Mouse (Mus musculus) forebrain, embryonic 12.5 days (tissue): Measurements from ENCODE around the gene Acin1. TPM values are rescaled to one million over a fixed set of nuclear protein-coding genes. Genes with fewer than 3 reads are reported as not detected.

ENCODE experiments used
- ATAC-seq: fragments of 200-750 bp; cut with Nextera tagmentation; 2 replicates; pipeline ENCODE4 v1.8.0; 2017; ENCODE audit warnings: moderate TSS enrichment; ENCODE audit not compliant: low FRiP score
- H3K27ac ChIP-seq: fragments of 300-500 bp; sonication (generic); 2 replicates; pipeline ENCODE4 v1.5.1; 2016; ENCODE audit warnings: mild to moderate bottlenecking
- H3K27me3 ChIP-seq: fragments of 300-500 bp; sonication (generic); 2 replicates; pipeline ENCODE4 v1.6.1; 2016; ENCODE audit warnings: mild to moderate bottlenecking
- H3K36me3 ChIP-seq: fragments of 300-500 bp; sonication (generic); replicated peaks from 2 replicates; pipeline ENCODE4 v1.6.1; 2016; ENCODE audit warnings: mild to moderate bottlenecking
- H3K4me1 ChIP-seq: fragments of 300-500 bp; sonication (generic); 2 replicates; pipeline ENCODE4 v1.6.1; 2016
- H3K4me2 ChIP-seq: fragments of 300-500 bp; sonication (generic); 2 replicates; pipeline ENCODE4 v1.6.1; 2016; ENCODE audit warnings: mild to moderate bottlenecking, moderate library complexity
- H3K4me3 ChIP-seq: fragments of 300-500 bp; sonication (generic); replicated peaks from 2 replicates; pipeline ENCODE4 v1.5.1; 2016; ENCODE audit warnings: mild to moderate bottlenecking
- H3K9ac ChIP-seq: fragments of 300-500 bp; sonication (generic); 2 replicates; pipeline ENCODE4 v1.6.1; 2016; ENCODE audit warnings: mild to moderate bottlenecking
- H3K9me3 ChIP-seq: fragments of 300-500 bp; sonication (generic); 2 replicates; pipeline ENCODE4 v1.6.1; 2016
- WGBS: fragments of 180-500 bp; shearing (Covaris S2); methylation state at CpG from one replicate; pipeline ENCODE4 v1.1.7; 2016; 5-methylcytosine and 5-hydroxymethylcytosine counted together
- polyA plus RNA-seq: library from polyadenylated mRNA; unstranded; fragments of >200 nt; fragmentation: Nextera tagmentation; extraction: Ambion mirVana; gene quantifications from 2 replicates; pipeline ENCODE4 v1.2.1, GENCODE M21; 2016

Acin1 gene
- polyA plus RNA-seq, 1 experiment from 2014 or later = 188 TPM

DNA sequence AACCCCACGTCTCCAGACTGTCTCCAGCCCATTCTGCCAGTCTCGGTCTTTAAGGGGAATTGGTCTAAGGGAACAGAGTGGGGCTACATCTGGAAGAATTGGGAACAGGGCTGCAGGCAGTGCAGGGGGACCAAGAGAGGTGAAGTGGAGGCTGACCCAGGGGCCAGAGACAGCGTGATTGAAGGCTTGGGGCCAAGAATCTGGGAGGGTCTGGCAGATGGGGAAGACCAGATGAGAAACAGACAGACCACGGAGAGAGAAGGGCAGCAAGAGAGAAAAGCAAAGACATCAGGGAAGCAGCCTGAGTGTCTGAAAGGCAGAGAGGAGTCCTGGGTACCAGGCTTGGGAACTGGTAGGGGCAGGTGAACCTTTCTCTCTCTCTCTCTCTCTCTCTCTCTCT is 46.6 kb downstream of the Acin1 start:
- H3K9ac ChIP-seq = peak overlapping the region; percentile 96
- ATAC-seq = no peak
- H3K4me3 ChIP-seq = peak overlapping the region; percentile 84
- H3K4me1 ChIP-seq = peaks cover 22% of the 10 kb centered on the region
- no peaks in the 10 kb centered on the region for H3K27me3 ChIP-seq
- 0 out of 2 replicates have a peak overlapping the region, but pooled peaks have one; percentile 8 for H3K27ac ChIP-seq
- H3K9me3 ChIP-seq = no peaks in the 10 kb centered on the region
- peak overlapping the region; percentile 97 for H3K4me2 ChIP-seq
- WGBS = 19% methylated on average over 4 of the region's 4 CpGs
- peaks cover 61% of the 10 kb centered on the region for H3K36me3 ChIP-seq

DNA sequence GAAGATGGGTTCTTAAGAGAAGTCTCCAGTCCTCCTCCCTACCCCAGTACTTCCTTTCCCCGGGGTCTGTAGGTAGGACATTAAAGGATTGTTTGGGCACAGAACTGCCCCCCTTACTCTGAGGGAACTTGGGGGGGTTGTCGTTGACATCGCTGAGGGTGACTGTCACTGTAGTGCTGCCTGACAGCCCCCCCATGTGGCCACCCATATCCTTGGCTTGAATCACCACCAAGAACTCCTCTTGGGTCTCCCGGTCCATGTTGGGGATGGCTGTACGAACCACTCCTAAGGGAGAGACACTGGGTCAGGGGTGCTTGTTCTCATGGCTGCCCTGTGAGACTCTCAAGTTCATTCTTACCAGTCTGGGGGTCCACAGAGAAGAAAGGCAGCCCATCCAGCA is 48.5 kb downstream of the Acin1 start:
- H3K36me3 ChIP-seq = peaks cover 61% of the 10 kb centered on the region

DNA sequence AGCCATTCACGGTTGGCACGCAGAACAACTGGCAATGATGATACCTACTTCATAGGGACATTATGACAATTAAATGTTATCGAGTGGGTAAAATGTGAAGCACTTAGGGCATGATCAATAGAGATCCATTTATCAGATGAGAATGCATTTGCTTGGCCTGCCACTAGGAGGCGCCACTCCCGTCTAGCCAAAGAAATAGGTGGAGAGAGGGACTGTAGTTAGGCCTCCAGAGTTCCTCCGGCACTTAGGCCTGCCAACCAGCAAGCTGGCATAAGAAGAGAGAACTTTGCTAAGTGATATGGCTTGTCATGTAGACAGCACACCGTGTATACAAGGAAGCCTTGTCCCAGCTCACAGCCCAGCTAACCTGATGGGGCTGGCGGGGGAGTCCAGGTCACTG is 49.8 kb downstream of the Acin1 start:
- Histone ChIP-seq H3K36me3 (peaks cover 62% of the 10 kb centered on the region), H3K27me3 (no peaks in the 10 kb centered on the region), H3K4me3 (no peak overlapping the region), H3K4me2 (no peak overlapping the region), H3K27ac (no peak overlapping the region), H3K9me3 (no peaks in the 10 kb centered on the region), H3K4me1 (peaks cover 22% of the 10 kb centered on the region), H3K9ac (no peak overlapping the region)
- no peak for ATAC-seq
- 50% methylated on average over 8 of the region's 8 CpGs for WGBS

More for the DNA sequence above, 48.5 kb downstream of the Acin1 start:
- Histone ChIP-seq H3K4me1 (peaks cover 22% of the 10 kb centered on the region), H3K27me3 (no peaks in the 10 kb centered on the region), H3K4me2 (no peak overlapping the region), H3K9ac (no peak overlapping the region), H3K4me3 (no peak overlapping the region), H3K27ac (no peak overlapping the region), H3K9me3 (no peaks in the 10 kb centered on the region)
- no peak for ATAC-seq
- 78% methylated on average over 5 of the region's 5 CpGs for WGBS

DNA sequence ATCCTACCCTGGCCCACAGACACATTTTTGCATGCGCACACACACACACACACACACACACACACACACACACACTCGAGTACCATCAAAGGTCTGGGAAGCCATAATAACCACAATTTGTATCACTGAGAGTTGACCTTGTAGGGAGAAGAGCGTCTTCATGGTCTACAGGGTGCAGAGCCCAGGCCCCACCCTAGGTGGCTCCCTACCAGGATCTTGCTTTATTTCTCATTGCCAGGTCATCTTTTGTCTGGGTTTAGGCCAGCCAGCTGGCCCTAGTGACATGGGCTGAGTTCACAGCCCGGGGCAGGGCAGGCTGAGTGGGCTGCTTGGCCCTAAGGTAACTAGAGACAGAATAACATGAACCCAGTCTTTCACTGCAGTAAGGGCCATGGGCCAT is 52.5 kb downstream of the Acin1 start:
- Histone ChIP-seq H3K36me3 (peaks cover 88% of the 10 kb centered on the region), H3K9me3 (no peaks in the 10 kb centered on the region), H3K9ac (no peak overlapping the region), H3K4me3 (no peak overlapping the region), H3K4me1 (peaks cover 5% of the 10 kb centered on the region; the same call in 1 of the 2 replicates), H3K27me3 (no peaks in the 10 kb centered on the region), H3K27ac (no peak overlapping the region), H3K4me2 (no peak overlapping the region)
- ATAC-seq = no peak
- WGBS = 86% methylated on average over 4 of the region's 4 CpGs

DNA sequence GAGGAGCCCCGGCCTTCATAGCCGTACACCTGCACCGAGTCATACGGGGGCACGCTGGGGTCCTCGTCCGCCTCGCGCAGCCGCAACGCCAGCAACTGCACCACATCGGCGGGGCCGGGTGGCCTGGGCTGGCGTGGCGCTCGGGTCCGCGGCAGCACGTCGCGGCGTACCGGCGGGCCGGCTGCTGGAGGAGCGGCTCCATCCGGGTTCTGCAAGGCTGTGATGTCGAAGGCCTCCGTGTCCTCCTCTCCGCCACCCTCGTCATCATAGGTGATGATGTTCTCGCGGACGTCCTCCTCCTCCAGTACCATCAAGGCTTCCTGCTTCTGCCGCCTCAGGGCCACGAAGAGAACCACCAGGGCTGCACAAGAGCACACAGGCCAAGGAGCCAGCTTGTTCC is 54.5 kb downstream of the Acin1 start:
- Histone ChIP-seq H3K9ac (no peak overlapping the region), H3K4me2 (no peak overlapping the region), H3K4me3 (no peak overlapping the region), H3K4me1 (no peaks in the 10 kb centered on the region), H3K9me3 (no peaks in the 10 kb centered on the region), H3K27ac (no peak overlapping the region), H3K27me3 (no peaks in the 10 kb centered on the region), H3K36me3 (peaks cover 76% of the 10 kb centered on the region)
- no peak for ATAC-seq
- 94% methylated on average over 37 of the region's 37 CpGs for WGBS

DNA sequence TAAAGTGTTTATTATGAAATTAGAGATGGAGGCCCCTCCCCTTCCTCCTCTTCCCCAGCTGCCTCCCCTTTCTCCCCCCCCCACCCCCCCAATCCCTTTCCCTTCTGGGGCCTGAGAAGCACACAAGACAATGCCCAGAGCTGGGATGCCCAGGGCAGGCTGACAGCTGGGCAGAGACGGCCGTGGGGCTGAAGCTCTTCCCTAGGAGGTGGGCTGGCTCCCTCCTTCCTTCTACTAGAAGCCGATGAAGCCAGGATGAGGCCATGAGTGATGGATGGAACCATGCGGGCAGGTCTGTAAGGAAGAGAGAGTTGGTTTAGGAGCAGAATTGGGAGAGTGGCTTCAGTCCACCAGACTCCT is 55.5 kb downstream of the Acin1 start:
- 67% methylated on average over 4 of the region's 4 CpGs for WGBS
- ATAC-seq = no peak
- H3K4me2 ChIP-seq = no peak overlapping the region
- no peak overlapping the region for H3K4me3 ChIP-seq
- no peaks in the 10 kb centered on the region for H3K9me3 ChIP-seq
- no peak overlapping the region for H3K9ac ChIP-seq
- peak overlapping the region; percentile 51; the same call in 1 of the 2 replicates for H3K27ac ChIP-seq
- H3K36me3 ChIP-seq = peaks cover 66% of the 10 kb centered on the region
- H3K27me3 ChIP-seq = no peaks in the 10 kb centered on the region
- no peaks in the 10 kb centered on the region for H3K4me1 ChIP-seq

DNA sequence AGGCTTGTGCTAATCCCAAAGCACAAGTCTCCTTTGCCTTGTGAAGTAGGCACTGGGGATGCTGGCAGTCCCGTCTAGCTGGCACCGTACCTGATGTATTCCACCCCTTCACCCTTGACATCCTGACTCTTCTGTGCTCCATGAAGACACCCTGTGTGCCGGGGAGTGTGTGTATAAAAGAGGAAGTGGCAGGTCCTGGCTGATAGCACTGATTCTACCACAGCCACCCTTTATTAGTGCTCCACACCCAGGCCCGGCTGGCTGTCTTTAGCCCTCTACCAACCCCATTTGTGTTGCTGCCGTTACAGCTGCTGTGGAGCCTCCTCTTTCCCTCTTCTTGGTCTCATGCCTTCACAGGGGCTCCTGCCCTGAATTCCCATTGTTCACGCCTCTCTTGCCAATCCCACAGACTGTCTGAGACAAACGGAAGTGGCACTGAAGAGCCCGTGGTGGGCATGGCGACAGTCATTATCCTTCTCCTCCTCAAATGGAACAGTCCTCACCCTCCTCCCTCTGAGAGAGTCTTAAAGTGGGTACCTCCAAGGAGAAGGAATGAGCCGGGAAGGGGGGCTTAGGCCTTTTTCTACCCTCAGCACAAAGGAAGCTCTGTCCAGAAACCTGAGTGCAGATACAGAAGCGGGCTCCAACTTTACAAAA is 56.0 kb downstream of the Acin1 start:
- Histone ChIP-seq H3K9me3 (no peaks in the 10 kb centered on the region), H3K27ac (peak overlapping the region; percentile 51; the same call in 1 of the 2 replicates), H3K27me3 (no peaks in the 10 kb centered on the region), H3K36me3 (peaks cover 61% of the 10 kb centered on the region), H3K9ac (no peak overlapping the region), H3K4me1 (no peaks in the 10 kb centered on the region), H3K4me3 (no peak overlapping the region), H3K4me2 (no peak overlapping the region)
- WGBS = 78% methylated on average over 11 of the region's 11 CpGs
- peak; percentile 47; the same call in 1 of the 2 replicates for ATAC-seq

DNA sequence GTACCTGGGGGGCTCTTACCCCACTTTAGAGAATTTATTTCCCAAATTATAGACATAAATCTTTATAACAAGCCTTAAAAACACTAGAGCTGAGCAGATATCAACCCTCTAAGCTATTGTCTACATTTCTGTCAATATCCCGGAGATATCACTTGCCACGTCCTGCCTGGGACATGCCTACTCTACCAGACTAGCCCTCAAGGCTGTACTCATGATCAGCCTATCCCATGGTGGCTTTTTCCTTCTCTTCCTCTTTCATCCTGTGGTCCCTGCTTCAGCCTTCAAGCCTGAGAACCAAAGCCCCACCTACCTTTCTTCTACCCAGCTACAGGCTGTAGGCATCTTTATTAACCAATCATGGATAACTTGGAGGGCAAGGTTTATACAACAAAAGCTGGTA is 56.9 kb downstream of the Acin1 start:
- H3K4me1 ChIP-seq = no peaks in the 10 kb centered on the region
- no peaks in the 10 kb centered on the region for H3K9me3 ChIP-seq
- WGBS = 87% methylated on average over 2 of the region's 2 CpGs
- H3K27me3 ChIP-seq = no peaks in the 10 kb centered on the region
- H3K9ac ChIP-seq = no peak overlapping the region
- no peak overlapping the region for H3K4me3 ChIP-seq
- no peak overlapping the region for H3K27ac ChIP-seq
- H3K36me3 ChIP-seq = peaks cover 55% of the 10 kb centered on the region
- no peak for ATAC-seq
- H3K4me2 ChIP-seq = no peak overlapping the region

DNA sequence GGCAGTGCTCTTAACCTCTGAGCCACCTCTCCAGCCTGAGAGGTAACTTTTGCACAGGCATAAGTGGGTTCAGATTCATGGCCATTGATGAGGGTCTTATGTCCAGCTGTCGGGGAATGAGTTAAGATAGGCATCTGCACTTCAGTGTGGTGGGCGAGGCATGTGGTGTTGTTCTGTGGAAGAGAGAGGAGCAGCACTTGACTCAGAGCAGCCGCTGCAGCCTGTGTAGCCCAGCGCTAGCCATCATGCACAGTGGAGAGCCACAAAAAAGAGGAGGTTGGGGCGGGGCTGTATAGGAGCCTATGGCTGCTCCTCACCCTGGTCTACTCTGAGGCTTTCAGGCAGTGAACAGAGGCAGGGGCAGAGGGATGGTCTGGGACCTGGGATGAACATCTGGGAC is 58.6 kb downstream of the Acin1 start:
- no peaks in the 10 kb centered on the region for H3K27me3 ChIP-seq

DNA sequence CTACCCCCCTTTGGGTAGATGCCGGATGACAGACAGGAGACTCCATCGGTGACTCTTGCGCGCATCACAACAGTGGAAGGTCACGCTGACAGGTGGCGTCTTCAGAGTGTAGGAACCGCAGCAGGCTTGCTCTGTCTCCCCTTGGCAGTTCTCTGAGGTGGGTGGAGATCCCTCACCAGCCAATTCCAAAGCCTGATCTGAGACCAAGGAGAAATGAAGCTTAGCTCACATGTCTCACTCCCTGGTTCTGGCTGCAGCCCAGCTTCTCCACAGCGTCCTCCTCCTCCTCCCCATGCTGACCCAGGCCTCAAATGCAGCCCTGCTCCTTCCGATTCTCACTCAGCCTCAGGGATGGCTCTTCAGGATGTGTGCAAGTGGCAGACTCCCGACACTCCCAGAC is 61.8 kb downstream of the Acin1 start:
- H3K27me3 ChIP-seq = no peaks in the 10 kb centered on the region
- H3K27ac ChIP-seq = no peak overlapping the region
- no peak for ATAC-seq
- H3K36me3 ChIP-seq = 0 out of 2 replicates have a peak, but pooled peaks cover 6% of the 10 kb centered on the region
- H3K4me1 ChIP-seq = no peaks in the 10 kb centered on the region
- no peaks in the 10 kb centered on the region for H3K9me3 ChIP-seq
- no peak overlapping the region for H3K4me3 ChIP-seq
- no peak overlapping the region for H3K4me2 ChIP-seq
- 78% methylated on average over 10 of the region's 10 CpGs for WGBS
- no peak overlapping the region for H3K9ac ChIP-seq

More for the DNA sequence above, 58.6 kb downstream of the Acin1 start:
- Histone ChIP-seq H3K4me3 (no peak overlapping the region), H3K9ac (no peak overlapping the region), H3K27ac (no peak overlapping the region), H3K4me1 (no peaks in the 10 kb centered on the region), H3K4me2 (no peak overlapping the region), H3K36me3 (peaks cover 38% of the 10 kb centered on the region), H3K9me3 (no peaks in the 10 kb centered on the region)
- 74% methylated on average over 5 of the region's 5 CpGs for WGBS
- no peak for ATAC-seq

DNA sequence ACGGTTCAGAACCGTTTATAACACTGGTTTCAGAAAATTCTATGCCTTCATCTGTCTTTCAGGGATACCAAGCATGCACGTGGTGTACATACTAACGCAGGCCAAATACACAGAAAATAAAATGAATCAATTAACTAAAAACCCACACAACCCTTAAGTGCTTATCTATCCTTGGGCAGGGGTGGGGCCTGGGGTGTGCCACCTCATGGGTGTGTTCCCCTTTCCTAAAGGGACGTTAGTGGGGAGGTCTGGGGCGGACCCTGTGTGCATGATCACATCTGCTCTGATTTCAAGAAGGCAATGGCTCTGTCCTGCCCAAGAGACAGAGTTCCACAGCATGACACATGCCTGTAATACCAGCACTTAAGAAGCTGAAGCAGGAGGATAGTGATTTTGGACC is 63.4 kb downstream of the Acin1 start:
- ATAC-seq = no peak
- Histone ChIP-seq H3K4me3 (no peak overlapping the region), H3K36me3 (no peaks in the 10 kb centered on the region), H3K9me3 (no peaks in the 10 kb centered on the region), H3K27me3 (no peaks in the 10 kb centered on the region), H3K4me1 (no peaks in the 10 kb centered on the region), H3K27ac (no peak overlapping the region), H3K9ac (no peak overlapping the region), H3K4me2 (no peak overlapping the region)
- WGBS = 87% methylated on average over 6 of the region's 6 CpGs

DNA sequence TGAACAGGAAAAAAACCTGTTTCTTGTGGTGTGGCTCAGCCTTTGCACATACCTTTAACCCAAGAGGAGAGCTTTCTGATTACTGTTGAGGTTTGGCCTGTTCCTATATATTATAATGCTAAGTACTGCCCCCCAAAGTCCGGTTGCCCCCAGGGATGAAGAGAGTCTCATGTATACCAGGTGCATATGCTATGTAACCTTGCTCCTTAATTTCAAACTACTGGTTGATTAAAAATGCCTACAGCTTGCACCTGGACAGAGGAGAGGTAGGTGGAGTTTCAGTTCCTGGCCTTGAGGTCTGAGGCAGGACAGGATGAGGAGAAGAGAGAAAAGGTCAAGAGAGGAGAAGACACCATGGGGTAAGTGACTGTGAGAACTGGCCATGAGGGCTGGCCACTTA is 65.6 kb downstream of the Acin1 start, which contains the start of gene Psmb11:
Gene Psmb11, plus strand, starts transcription at position 301 of the 400 bp plus-strand sequence.
- WGBS = 88% methylated on average over 1 of the region's 1 CpGs
- H3K27me3 ChIP-seq = no peaks in the 10 kb centered on the region
- no peak within 1 kb of the TSS for H3K27ac ChIP-seq

DNA sequence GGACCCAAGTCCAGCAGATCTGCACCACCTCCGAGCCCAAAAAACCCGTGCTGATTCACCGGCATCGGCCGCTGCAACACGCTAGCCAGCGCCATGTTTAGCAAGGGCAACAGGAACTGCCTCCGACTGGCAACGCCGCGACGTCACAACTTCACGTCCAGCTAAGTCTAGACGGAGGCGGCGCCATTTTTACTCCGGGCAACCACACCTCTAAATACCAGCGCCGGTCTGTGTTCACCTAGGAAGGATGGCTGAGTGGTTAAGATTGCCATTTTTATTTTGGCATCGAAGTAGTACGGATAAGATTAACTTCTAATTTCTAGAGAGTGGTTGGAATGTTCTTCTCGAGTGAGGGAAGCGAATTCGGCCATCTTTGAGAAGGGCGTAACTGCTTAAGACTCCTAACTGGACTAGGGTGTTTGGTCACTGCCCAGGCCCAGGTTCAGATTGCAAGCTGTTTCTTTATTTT is 68.8 kb downstream of the Acin1 start, which contains the start of gene Psmb5:
Gene Psmb5, minus strand, starts transcription at position 126 of the 469 bp plus-strand sequence.
- Histone ChIP-seq H3K4me1 (peaks cover 11% of the 10 kb centered on the region), H3K27ac (peak within 1 kb of the TSS; percentile 76)
- WGBS = under 1% methylated on average over 25 of the region's 25 CpGs

More for the DNA sequence above, 65.6 kb downstream of the Acin1 start, which contains the start of gene Psmb11:
- no peak within 1 kb of the TSS for H3K4me2 ChIP-seq
- no peaks in the 10 kb centered on the region for H3K9me3 ChIP-seq
- H3K9ac ChIP-seq = no peak within 1 kb of the TSS
- no peak within 1 kb of the TSS for H3K4me3 ChIP-seq
- ATAC-seq = no peak
- peaks cover 4% of the 10 kb centered on the region for H3K36me3 ChIP-seq
- H3K4me1 ChIP-seq = peaks cover 11% of the 10 kb centered on the region

More for the DNA sequence above, 68.8 kb downstream of the Acin1 start, which contains the start of gene Psmb5:
- Histone ChIP-seq H3K36me3 (peaks cover 30% of the 10 kb centered on the region), H3K4me3 (peak within 1 kb of the TSS; percentile 88), H3K9me3 (no peaks in the 10 kb centered on the region), H3K9ac (peak within 1 kb of the TSS; percentile 90), H3K4me2 (peak within 1 kb of the TSS; percentile 75), H3K27me3 (no peaks in the 10 kb centered on the region)
- ATAC-seq = peak; percentile 92
